Mouse (Mus musculus) olfactory bulb, adult 2 months (tissue): ENCODE measurements around the gene Zfp189.

Experiments
- CTCF ChIP-seq: fragments of 200-500 bp; IDR thresholded peaks from 2 replicates; pipeline ENCODE4 v1.5.1; 2012; ENCODE audit warnings: low read depth, mild to moderate bottlenecking, low read length, moderate library complexity; ENCODE audit not compliant: insufficient read depth
- POLR2A ChIP-seq: fragments of 200-500 bp; IDR thresholded peaks from 2 replicates; pipeline ENCODE4 v1.6.1; 2012; ENCODE audit warnings: mild to moderate bottlenecking, low read depth, low read length, moderate library complexity; ENCODE audit not compliant: insufficient read depth

DNA sequence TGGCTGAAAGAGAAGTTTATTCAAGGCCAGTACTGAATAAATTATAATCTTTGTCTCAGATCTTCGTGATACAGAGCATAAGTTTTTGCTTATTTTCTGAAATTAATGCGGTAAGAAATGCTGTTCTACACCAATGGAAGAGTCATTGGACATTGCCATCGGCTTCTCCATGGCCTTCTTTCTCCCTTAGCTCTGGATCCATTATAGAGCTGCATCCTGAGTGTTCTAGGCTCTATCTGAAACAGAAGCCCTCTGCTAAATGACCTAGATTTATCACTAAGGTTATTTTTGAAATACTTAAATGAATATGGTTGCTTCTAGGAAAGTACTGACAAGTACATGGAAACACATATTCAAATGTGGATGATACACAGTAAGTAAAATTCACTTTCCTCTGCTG, 14.1 kb downstream of the Zfp189 start:
- TF ChIP-seq CTCF, result no peak
- no peak for TF ChIP-seq POLR2A
